In the genomic region with DNA sequence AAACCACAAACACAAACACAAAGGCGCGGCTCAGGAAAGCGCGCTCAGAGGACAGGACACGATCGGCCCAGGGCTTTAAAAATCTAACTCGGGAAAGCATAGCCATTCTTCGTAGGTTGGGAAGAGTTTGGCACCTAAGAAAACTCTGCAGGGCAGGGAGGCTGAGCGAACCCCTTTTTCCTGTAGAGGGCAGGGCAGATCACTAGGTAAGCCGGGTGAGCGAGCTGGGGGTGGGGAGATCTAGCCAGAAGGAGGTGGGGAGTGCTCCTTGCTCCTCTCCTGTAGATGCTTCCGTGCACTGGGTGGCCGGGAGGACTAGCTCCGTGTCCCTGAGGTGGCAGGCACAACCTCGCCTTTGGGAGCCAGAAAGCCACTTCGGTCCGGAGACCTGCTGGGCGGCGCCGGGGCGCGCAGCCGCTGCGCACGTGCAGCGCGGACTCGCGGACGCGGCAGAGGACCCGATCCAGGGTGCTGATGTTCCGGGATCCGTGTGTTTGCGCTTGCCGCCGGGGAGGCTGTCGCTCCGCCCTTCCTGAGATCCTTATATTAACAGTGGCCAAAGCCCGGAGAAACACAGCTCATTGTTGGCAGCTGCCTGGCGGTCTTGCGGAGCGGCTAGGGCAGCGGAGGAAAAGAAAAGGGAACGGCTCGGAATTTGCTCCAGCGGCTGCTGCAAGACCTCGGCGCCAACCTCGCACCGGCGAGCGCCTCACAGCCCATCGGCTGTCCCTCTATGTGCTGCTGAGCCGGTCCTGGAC, we compare ENCODE assay signal across 8 mouse cellular contexts. TPM values are rescaled to one million over a fixed set of nuclear protein-coding genes. Genes with fewer than 3 reads are reported as not detected.
DNase-seq lines count a peak whose midpoint lies in the region; ATAC-seq lines count a peak whose summit lies in the region.

A gene (plus strand): TSS at position 566 of the 758 bp plus-strand sequence.

- H3K27me3 ChIP-seq in hindbrain, embryonic 13.5 days = no peaks in the 10 kb centered on the region

- H3K4me3 ChIP-seq in hindbrain, embryonic 13.5 days = peak within 1 kb of the TSS; percentile 99

- no peaks in the 10 kb centered on the region for H3K36me3 ChIP-seq in hindbrain, embryonic 13.5 days

- no peaks in the 10 kb centered on the region for H3K9me3 ChIP-seq in hindbrain, embryonic 13.5 days

- under 1% methylated on average over 55 of the region's 55 CpGs for WGBS in hindbrain, embryonic 13.5 days

- H3K9ac ChIP-seq in hindbrain, embryonic 13.5 days = peak within 1 kb of the TSS; percentile 98

- H3K4me1 ChIP-seq in hindbrain, embryonic 13.5 days (replicated peaks) = peaks cover 32% of the 10 kb centered on the region

- H3K4me2 ChIP-seq in hindbrain, embryonic 13.5 days = peak within 1 kb of the TSS; percentile 60

- peak; percentile 98 for DNase-seq in NIH3T3 (ENCODE audit: low read depth)
- peak; percentile 99 for DNase-seq in cerebellum, postnatal 10 days
- peak; percentile 93 to 97 for DNase-seq in frontal cortex, postnatal 14 days (ENCODE audit: low spot score in 2 of 2)
- peak; percentile 100 for DNase-seq in layer of hippocampus, postnatal 25 days (ENCODE audit: extremely low spot score in 1 of 2, low spot score in 1 of 2)
- peak; percentile 97 for DNase-seq in lung, postnatal 25 days (ENCODE audit: low spot score)
- peak; percentile 97 for DNase-seq in retina, embryonic 14.5 days (ENCODE audit: low spot score)
- peak; percentile 98 for DNase-seq in thymus, postnatal 4 days

- peak within 1 kb of the TSS; percentile 99 for H3K27ac ChIP-seq in hindbrain, embryonic 13.5 days

- ATAC-seq in hindbrain, embryonic 13.5 days (ENCODE audit: low FRiP score) = peak; percentile 85

RNA-seq across cellular contexts. Expression of the gene that starts here (rescaled TPM):
- 86.3 and 101 TPM in 2 replicates for polyA plus RNA-seq in hindbrain, embryonic 13.5 days (2015; fragmentation: Nextera tagmentation; extraction: Ambion mirVana)
- total RNA-seq in layer of hippocampus, postnatal 25 days (2021) = 10 to 100 TPM; 33.0 to 39.9 TPM

Comparison
In these comparisons a context has a peak if more than half of its experiments do, and no peak if none do; other contexts are left out.
1. Peak in every context shown above with its lines: DNase-seq, ATAC-seq, H3K4me3 ChIP-seq and H3K27ac ChIP-seq.